Mouse (Mus musculus) midbrain, embryonic 10.5 days (tissue): Measurements from ENCODE around the gene Actn4. TPM values are rescaled to one million over a fixed set of nuclear protein-coding genes. Genes with fewer than 3 reads are reported as not detected.

Source experiments
- DNase-seq: peaks from one replicate; pipeline ENCODE4 v3.0.0-alpha.2; 2017; ENCODE audit warnings: low spot score
- H3K27ac ChIP-seq: fragments of 300-500 bp; sonication (generic); replicated peaks from 2 replicates; pipeline ENCODE4 v1.5.1; 2016; ENCODE audit warnings: mild to moderate bottlenecking
- H3K27me3 ChIP-seq: fragments of 300-500 bp; sonication (generic); 2 replicates; pipeline ENCODE4 v1.6.1; 2016; ENCODE audit warnings: low read depth, mild to moderate bottlenecking; ENCODE audit not compliant: poor library complexity, severe bottlenecking
- H3K36me3 ChIP-seq: fragments of 300-500 bp; sonication (generic); 2 replicates; pipeline ENCODE4 v1.6.1; 2016; ENCODE audit warnings: mild to moderate bottlenecking, moderate library complexity
- H3K4me1 ChIP-seq: fragments of 300-500 bp; sonication (generic); 2 replicates; pipeline ENCODE4 v1.6.1; 2016
- H3K4me3 ChIP-seq: fragments of 300-500 bp; sonication (generic); 2 replicates; pipeline ENCODE4 v1.5.1; 2016; ENCODE audit warnings: mild to moderate bottlenecking, moderate library complexity
- H3K9me3 ChIP-seq: fragments of 300-500 bp; sonication (generic); replicated peaks from 2 replicates; pipeline ENCODE4 v1.6.1; 2016; ENCODE audit warnings: mild to moderate bottlenecking
- WGBS: fragments of 180-500 bp; shearing (Covaris S2); methylation state at CpG from one replicate; pipeline ENCODE4 v1.1.7; 2016; 5-methylcytosine and 5-hydroxymethylcytosine counted together
- polyA plus RNA-seq: library from polyadenylated mRNA; unstranded; fragments of >200 nt; fragmentation: Nextera tagmentation; extraction: Ambion mirVana; gene quantifications from 2 replicates; pipeline ENCODE4 v1.2.1, GENCODE M21; 2016

Actn4 gene
- polyA plus RNA-seq, 1 experiment from 2014 or later = 239 TPM

- no peak for DNase-seq
- Histone ChIP-seq H3K9me3 (peaks cover 10% of the 10 kb centered on the region; the same call in 1 of the 2 replicates), H3K27me3 (peaks cover 6% of the 10 kb centered on the region; the same call in 1 of the 2 replicates), H3K27ac (no peak within 1 kb of the TSS), H3K36me3 (no peaks in the 10 kb centered on the region), H3K4me1 (peaks cover 21% of the 10 kb centered on the region), H3K4me3 (no peak within 1 kb of the TSS)
- WGBS = 92% methylated on average over 6 of the region's 6 CpGs
These were observed 98.6 kb downstream of the Actn4 start, which contains the start of gene Lgals7 for GRCm38 (mm10) chr7:28863540-28863939. Gene Lgals7, plus strand, starts transcription at chr7:28863853.

GRCm38 (mm10) chr7:28862817-28863499, 99.2 kb downstream of the Actn4 start:
- Histone ChIP-seq H3K27ac (no peak overlapping the region), H3K36me3 (no peaks in the 10 kb centered on the region), H3K4me1 (peaks cover 21% of the 10 kb centered on the region), H3K9me3 (peaks cover 10% of the 10 kb centered on the region; the same call in 1 of the 2 replicates), H3K27me3 (peaks cover 6% of the 10 kb centered on the region; the same call in 1 of the 2 replicates), H3K4me3 (no peak overlapping the region)
- 79% methylated on average over 15 of the region's 15 CpGs for WGBS
- DNase-seq = no peak

DNA sequence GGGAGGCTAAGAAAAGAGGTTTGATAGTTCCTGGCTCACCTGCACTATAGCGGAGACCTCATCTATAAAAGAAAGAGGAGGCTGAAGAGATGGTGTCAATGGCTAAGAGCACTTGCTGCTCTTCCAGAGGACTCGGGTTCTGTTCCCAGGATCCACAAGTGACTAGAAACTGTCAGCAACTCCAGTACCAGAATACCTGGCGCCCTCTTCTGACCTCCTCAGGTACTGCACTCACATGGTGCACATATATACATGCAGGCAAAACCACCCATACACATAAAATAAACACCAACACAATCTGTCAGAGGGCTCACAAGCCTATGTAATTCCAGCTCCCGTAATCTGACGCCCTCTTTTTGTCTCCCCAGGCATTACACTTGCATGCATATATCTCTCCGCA, 101.2 kb downstream of the Actn4 start:
- H3K4me1 ChIP-seq = peaks cover 15% of the 10 kb centered on the region
- no peak overlapping the region for H3K27ac ChIP-seq
- WGBS = 88% methylated on average over 6 of the region's 6 CpGs
- H3K36me3 ChIP-seq = no peaks in the 10 kb centered on the region
- H3K4me3 ChIP-seq = no peak overlapping the region
- peaks cover 6% of the 10 kb centered on the region; the same call in 1 of the 2 replicates for H3K27me3 ChIP-seq
- no peak for DNase-seq
- peaks cover 10% of the 10 kb centered on the region; the same call in 1 of the 2 replicates for H3K9me3 ChIP-seq

DNA sequence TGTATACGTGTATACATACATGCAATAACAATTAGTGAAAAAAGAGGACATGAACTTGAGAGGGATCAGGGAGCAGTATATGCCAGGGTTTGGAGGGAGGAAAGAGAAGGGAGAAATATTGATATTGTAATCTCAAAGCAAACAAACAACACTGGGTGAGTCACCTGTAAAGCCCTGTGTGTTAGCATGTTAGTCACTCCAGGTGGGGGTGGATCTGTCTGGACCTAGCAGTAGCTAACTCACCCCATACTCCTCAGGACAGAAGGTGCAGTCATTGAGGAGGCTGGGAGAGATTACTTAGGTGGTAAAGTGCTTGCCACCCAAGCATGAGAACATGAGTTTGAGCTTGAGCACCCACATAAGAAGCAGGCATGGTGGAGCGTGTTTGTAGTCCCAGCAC, 102.2 kb downstream of the Actn4 start:
- 89% methylated on average over 2 of the region's 2 CpGs for WGBS
- Histone ChIP-seq H3K27me3 (no peaks in the 10 kb centered on the region), H3K9me3 (peaks cover 10% of the 10 kb centered on the region; the same call in 1 of the 2 replicates), H3K27ac (no peak overlapping the region), H3K4me3 (no peak overlapping the region), H3K4me1 (peaks cover 11% of the 10 kb centered on the region), H3K36me3 (no peaks in the 10 kb centered on the region)
- DNase-seq = no peak

DNA sequence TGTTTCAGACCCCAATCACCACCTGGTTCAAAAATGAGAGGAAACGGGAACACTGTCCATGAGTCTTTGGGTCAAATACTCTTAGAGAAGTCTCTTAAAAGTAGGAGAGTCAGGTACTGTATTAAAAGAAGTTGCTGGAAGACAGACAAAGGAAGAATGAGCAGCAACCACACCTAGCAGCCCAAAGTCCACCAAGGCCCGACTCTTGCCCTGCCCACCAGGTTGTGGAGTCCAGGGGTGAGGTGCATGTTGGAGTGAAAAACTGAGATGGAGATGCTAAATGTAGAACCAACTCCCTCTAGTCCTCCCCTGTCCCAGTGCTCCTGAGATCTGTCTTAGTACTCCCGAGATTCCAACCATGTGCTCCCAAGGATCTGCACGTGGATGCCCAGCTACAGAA, 111.5 kb downstream of the Actn4 start:
- WGBS = 88% methylated on average over 4 of the region's 4 CpGs
- Histone ChIP-seq H3K9me3 (0 out of 2 replicates have a peak, but pooled peaks cover 4% of the 10 kb centered on the region), H3K27ac (no peak overlapping the region), H3K27me3 (no peaks in the 10 kb centered on the region), H3K36me3 (no peaks in the 10 kb centered on the region), H3K4me1 (no peaks in the 10 kb centered on the region), H3K4me3 (no peak overlapping the region)
- no peak for DNase-seq

GRCm38 (mm10) chr7:28849700-28850236, 112.4 kb downstream of the Actn4 start:
- H3K9me3 ChIP-seq = 0 out of 2 replicates have a peak, but pooled peaks cover 4% of the 10 kb centered on the region
- H3K36me3 ChIP-seq = no peaks in the 10 kb centered on the region
- no peaks in the 10 kb centered on the region for H3K4me1 ChIP-seq
- no peaks in the 10 kb centered on the region for H3K27me3 ChIP-seq
- no peak overlapping the region for H3K4me3 ChIP-seq
- H3K27ac ChIP-seq = no peak overlapping the region
- no peak for DNase-seq
- 50% methylated on average over 1 of the region's 1 CpGs for WGBS

DNA sequence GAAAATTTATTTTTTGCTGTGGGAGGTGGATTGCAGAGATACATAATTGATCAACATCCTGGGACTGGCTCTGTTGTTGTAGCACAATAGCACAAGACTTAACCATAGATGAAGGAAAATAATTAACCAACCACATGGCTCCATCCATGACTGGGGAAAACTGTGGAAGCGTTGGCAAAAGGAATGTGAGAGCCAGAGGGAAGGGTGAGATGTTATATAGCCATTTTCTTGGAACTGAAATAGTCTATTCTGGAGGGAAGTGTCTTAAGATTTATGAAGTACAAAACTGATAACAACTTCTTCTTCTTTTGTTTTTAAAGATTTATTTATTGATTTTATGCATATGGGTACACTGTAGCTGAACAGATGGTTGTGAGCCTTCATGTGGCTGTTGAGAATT, 114.9 kb downstream of the Actn4 start:
- DNase-seq = no peak
- no peak overlapping the region for H3K27ac ChIP-seq
- H3K36me3 ChIP-seq = no peaks in the 10 kb centered on the region
- H3K4me1 ChIP-seq = no peaks in the 10 kb centered on the region
- 0 out of 2 replicates have a peak, but pooled peaks cover 4% of the 10 kb centered on the region for H3K9me3 ChIP-seq
- no peak overlapping the region for H3K4me3 ChIP-seq
- H3K27me3 ChIP-seq = no peaks in the 10 kb centered on the region
- 91% methylated on average over 1 of the region's 1 CpGs for WGBS

Other genes starting within 250 kb of the Actn4 start
- 9.0 and 9.5 TPM in 2 replicates for gene Fbxo17, start 245.5 kb downstream of the Actn4 start, polyA plus RNA-seq
- 139 and 147 TPM in 2 replicates for gene Mrps12, start 220.5 kb downstream of the Actn4 start, polyA plus RNA-seq
- gene Sars2, start 220.3 kb downstream of the Actn4 start, polyA plus RNA-seq = 39.9 and 41.8 TPM in 2 replicates
- 0.20 TPM in 1 of 2 replicates, not detected in the other for gene Ccer2, start 206.2 kb downstream of the Actn4 start, polyA plus RNA-seq
- gene Sirt2, start 195.6 kb downstream of the Actn4 start, polyA plus RNA-seq = 62.7 and 71.6 TPM in 2 replicates
- 57.6 and 62.3 TPM in 2 replicates for gene Nfkbib, start 194.8 kb downstream of the Actn4 start, polyA plus RNA-seq
- 3.5 and 4.0 TPM in 2 replicates for gene Rinl, start 173.4 kb downstream of the Actn4 start, polyA plus RNA-seq
- gene Hnrnpl, start 153.8 kb downstream of the Actn4 start, polyA plus RNA-seq = 279 and 293 TPM in 2 replicates
- 85.1 and 94.5 TPM in 2 replicates for gene Ech1, start 137.1 kb downstream of the Actn4 start, polyA plus RNA-seq
- 3.1 and 3.7 TPM in 2 replicates for gene Lgals4, start 128.5 kb downstream of the Actn4 start, polyA plus RNA-seq
- gene Lgals7, start 98.5 kb downstream of the Actn4 start, polyA plus RNA-seq = 0.62 and 0.85 TPM in 2 replicates
- 0.15 and 0.31 TPM in 2 replicates for gene Capn12, start 80.9 kb downstream of the Actn4 start, polyA plus RNA-seq
- 402 and 429 TPM in 2 replicates for gene Eif3k, start 19.5 kb upstream of the Actn4 start, polyA plus RNA-seq
- gene Map4k1, start 19.7 kb upstream of the Actn4 start, polyA plus RNA-seq = 7.9 and 11.4 TPM in 2 replicates
- gene Ryr1, start 162.8 kb upstream of the Actn4 start, polyA plus RNA-seq = 0.49 and 0.96 TPM in 2 replicates
- 0.33 and 0.76 TPM in 2 replicates for gene Rasgrp4, start 172.5 kb upstream of the Actn4 start, polyA plus RNA-seq
- 13.7 and 14.8 TPM in 2 replicates for gene Fam98c, start 193.9 kb upstream of the Actn4 start, polyA plus RNA-seq
- gene Ggn, start 207.9 kb upstream of the Actn4 start, polyA plus RNA-seq = 1.2 and 1.3 TPM in 2 replicates
- 4.1 and 5.2 TPM in 2 replicates for gene Spred3, start 208.1 kb upstream of the Actn4 start, polyA plus RNA-seq
- gene Psmd8, start 218.4 kb upstream of the Actn4 start, polyA plus RNA-seq = 295 and 312 TPM in 2 replicates